ENCODE assay signal across 34 mouse cellular contexts in genomic region chr1:120416007-120416406, GRCm38 (mm10).
"Had no signal": no experiment of that assay in that cellular context is flagged by ENCODE, and none has a peak within 500 bp of the region (broad histone marks: within the 10 kb centered on the region; RNA-seq: fewer than 3 reads in every experiment).

No protein-coding gene starts in this region.

- DNase-seq: heart, postnatal 10 days; heart, postnatal 14 days; heart, postnatal 36 days; heart, postnatal 4 days; kidney, adult 11 months; kidney, adult 18-20 months; kidney, adult 2 months; kidney, adult 8-10 months; kidney, adult 9 months; kidney, postnatal 10 days; kidney, postnatal 14 days; kidney, postnatal 25 days; kidney, postnatal 36 days; kidney, postnatal 4 days; layer of hippocampus, adult 9-11 months; layer of hippocampus, postnatal 36 days had no signal

- H3K4me3 ChIP-seq: heart, embryonic 12.5 days; heart, embryonic 13.5 days; heart, embryonic 15.5 days; hindbrain, embryonic 10.5 days; hindbrain, embryonic 12.5 days; hindbrain, embryonic 13.5 days; hindbrain, embryonic 15.5 days; intestine, embryonic 15.5 days; layer of hippocampus, adult 2 months; left cerebral cortex, adult 2 months had no signal

- H3K27ac ChIP-seq: heart, embryonic 13.5 days; heart, embryonic 15.5 days; hindbrain, embryonic 10.5 days; hindbrain, embryonic 12.5 days; hindbrain, embryonic 13.5 days; hindbrain, embryonic 14.5 days; hindbrain, embryonic 15.5 days; hindbrain, postnatal 0 days; intestine, embryonic 15.5 days; kidney, postnatal 0 days; layer of hippocampus, adult 2 months; left cerebral cortex, adult 2 months had no signal

- H3K36me3 ChIP-seq: heart, embryonic 12.5 days; heart, embryonic 13.5 days; heart, embryonic 15.5 days; hindbrain, embryonic 10.5 days; hindbrain, embryonic 12.5 days; hindbrain, embryonic 13.5 days; hindbrain, embryonic 15.5 days; intestine, embryonic 15.5 days had no signal

- H3K27me3 ChIP-seq: heart, embryonic 12.5 days; heart, embryonic 13.5 days; heart, embryonic 15.5 days; hindbrain, embryonic 12.5 days; hindbrain, embryonic 13.5 days; hindbrain, embryonic 15.5 days; intestine, embryonic 15.5 days had no signal

- H3K9me3 ChIP-seq: heart, embryonic 12.5 days; heart, embryonic 13.5 days; heart, embryonic 15.5 days; hindbrain, embryonic 10.5 days; hindbrain, embryonic 12.5 days; hindbrain, embryonic 13.5 days; hindbrain, embryonic 15.5 days; intestine, embryonic 15.5 days had no signal

- H3K9ac ChIP-seq: heart, embryonic 12.5 days; heart, embryonic 13.5 days; heart, embryonic 15.5 days; hindbrain, embryonic 12.5 days; hindbrain, embryonic 13.5 days; hindbrain, embryonic 14.5 days; hindbrain, embryonic 15.5 days; intestine, embryonic 15.5 days had no signal

- H3K4me2 ChIP-seq: heart, embryonic 11.5 days; heart, embryonic 12.5 days; heart, embryonic 13.5 days; heart, embryonic 15.5 days; hindbrain, embryonic 12.5 days; hindbrain, embryonic 13.5 days; hindbrain, embryonic 14.5 days; hindbrain, embryonic 15.5 days; intestine, embryonic 15.5 days had no signal

- ATAC-seq: hindbrain, embryonic 16.5 days; hindbrain, postnatal 0 days; inflammation-experienced regulatory T-cells, adult 6 months; intestine, embryonic 15.5 days; intestine, embryonic 16.5 days; intestine, postnatal 0 days had no signal

- H3K4me1 ChIP-seq: heart, embryonic 12.5 days; heart, embryonic 13.5 days; heart, embryonic 15.5 days; hindbrain, embryonic 10.5 days; hindbrain, embryonic 12.5 days; hindbrain, embryonic 13.5 days; hindbrain, embryonic 15.5 days; intestine, embryonic 15.5 days had no signal
